Mouse (Mus musculus) monocyte, adult 2 months (primary cell): ENCODE data around the gene Bak1.

Experiments
- DNase-seq, 2 experiments: peaks; one replicate each; pipeline ENCODE4 v3.0.0; 2022; ENCODE audit warnings: low spot score in 2 of 2, low read depth in 1 of 2

The Bak1 gene

DNA sequence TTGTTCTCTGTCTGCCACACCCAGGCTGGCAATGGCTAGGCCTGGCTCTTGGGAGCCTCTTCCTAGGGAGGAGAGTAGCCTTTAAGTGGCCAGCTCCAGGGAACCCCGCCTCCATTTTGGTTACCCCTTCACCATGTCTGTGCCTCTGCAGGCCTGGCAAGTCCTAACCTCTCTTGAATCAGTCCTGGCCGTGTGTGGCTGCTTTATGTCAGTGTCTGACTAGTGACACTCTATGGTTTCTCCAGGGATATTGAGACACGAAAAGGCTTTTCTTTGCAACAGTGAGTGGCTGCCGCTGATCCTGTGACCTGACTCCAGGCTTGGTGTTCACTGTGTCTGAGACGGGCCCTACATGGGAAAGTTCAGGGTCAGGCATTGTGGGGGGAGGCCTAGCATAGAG, 22.0 kb upstream of the Bak1 start:
- no peak for DNase-seq

- DNase-seq = no peak
These were observed 19.8 kb upstream of the Bak1 start for GRCm38 (mm10) chr17:27048445-27049239.

GRCm38 (mm10) chr17:27047762-27048444, 19.1 kb upstream of the Bak1 start:
- DNase-seq = no peak

GRCm38 (mm10) chr17:27045164-27045563, 16.4 kb upstream of the Bak1 start:
- no peak for DNase-seq

DNA sequence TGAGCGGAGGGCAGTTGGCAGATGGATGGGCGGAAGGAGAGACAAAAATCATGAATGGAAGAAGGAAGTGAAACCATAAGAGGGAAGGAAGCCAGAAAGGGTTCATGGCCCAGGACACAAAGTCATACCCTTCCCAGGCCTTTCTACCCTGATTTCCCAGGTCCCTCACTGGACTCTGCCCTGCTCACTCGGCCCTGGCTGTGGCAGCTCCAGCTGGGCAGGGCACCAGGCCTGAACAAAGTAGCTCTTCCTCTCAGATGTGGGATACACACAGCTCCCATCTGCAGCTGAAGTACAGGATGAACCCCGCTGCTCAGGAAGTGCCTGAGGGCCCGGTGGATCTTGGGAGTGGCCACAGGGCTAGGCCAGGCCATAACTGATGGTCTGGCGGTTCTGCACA, 14.0 kb upstream of the Bak1 start:
- DNase-seq = peak in 1 of 2 experiments; percentile 52

DNA sequence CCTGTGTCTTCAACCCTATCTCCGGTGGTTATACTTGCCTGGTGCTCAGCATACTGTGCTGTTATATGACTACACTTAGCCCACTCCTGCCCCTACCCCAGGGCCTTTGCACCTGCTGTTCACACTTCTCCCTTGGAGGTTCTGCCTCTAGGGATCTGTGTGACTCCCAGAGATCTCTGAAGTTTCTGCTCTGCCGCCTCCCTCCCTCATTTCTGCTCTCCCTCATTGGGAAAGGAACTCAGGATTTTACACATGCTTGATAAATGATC, 12.9 kb upstream of the Bak1 start:
- DNase-seq = no peak

GRCm38 (mm10) chr17:27041046-27041786, 12.4 kb upstream of the Bak1 start:
- DNase-seq = no peak

- DNase-seq = no peak
These were observed 11.7 kb upstream of the Bak1 start for GRCm38 (mm10) chr17:27040304-27041045.

DNA sequence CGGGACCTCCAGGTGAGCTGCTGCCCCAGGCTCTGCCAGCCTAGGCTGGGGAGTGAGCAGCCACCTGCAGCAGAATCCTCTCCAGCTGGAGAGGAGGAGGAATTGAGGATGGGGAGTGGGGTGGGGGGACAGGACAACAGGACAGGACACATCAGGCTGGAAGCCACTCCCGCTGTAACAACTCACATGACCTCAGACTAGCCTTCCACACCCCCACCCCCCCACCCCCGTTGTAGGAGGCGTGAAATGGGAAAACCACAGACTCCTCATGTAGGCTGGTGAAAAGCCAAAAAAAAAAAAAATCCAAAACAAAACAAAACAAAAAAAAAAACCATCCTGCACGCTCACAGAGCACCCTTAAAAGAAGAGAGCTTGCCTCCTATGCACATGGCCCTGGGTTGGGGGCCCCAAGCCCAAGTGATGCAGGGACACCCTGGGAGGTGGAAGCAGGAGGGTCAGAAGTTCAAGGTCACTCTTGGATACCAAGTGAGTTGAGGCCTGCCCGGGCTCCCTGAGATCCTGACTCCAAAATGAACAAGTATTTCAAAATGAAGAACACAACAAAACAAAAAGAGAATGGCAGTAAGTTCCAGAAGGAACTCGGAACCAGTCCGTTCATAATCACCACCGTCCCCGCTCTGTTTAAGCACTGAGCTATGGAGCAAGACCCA, 10.8 kb upstream of the Bak1 start:
- DNase-seq = no peak

DNA sequence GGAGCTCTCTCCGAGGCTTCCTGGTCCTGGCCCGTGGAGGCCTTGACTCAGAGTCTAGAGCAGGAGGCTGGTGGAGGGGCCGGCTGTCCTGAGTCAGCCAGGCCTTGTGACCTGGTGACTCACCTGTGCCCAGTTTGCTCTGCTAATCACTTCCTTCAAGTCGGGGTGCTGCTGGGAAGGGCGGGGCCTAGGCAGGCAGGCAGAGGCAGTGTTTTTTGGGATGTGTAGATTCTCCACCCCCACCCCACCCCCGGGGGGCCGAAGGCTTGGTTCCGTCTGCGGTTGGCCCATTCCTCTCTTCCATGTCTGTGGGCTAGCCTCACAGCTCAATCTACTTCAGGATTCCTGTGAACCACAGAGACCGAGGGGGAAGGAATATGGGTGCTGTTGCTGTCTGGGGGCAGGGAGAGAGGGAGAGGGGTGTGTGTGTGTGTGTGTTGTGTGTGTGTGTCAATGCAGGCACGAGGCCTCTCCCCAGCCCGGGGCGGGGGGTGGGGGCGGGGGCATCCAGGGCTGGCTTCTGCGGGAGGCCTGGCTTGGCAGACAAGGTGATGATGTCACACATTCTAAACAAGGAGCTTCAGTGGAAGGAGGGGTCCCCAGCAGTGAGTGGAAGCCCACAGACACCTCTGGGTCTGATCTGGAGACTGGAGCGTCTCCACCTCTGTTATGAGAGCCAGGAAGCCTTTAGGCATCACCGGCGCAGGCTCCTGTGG, 9.7 kb upstream of the Bak1 start:
- DNase-seq = no peak

GRCm38 (mm10) chr17:27036465-27036864, 7.7 kb upstream of the Bak1 start:
- no peak for DNase-seq

DNA sequence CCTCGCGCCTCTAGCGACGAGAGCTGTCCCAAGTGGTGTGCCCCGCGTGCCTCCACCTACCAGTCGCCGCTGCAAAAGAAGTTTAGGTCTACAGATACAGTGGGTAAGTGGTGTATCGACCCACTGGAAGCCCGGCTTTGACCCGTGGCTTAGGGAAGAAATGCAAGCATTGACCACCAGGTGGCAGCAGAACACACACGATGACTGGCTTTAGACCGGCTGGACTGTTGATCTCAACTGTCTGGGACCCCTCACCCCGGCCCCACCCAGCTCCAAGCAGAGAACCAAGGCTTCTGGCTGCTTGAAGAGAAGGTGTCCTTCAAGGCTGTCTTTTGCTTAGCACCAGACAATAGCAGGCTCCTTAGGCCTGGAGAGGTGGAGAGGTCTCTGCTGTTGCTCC, 4.1 kb upstream of the Bak1 start:
- peak in 1 of 2 experiments; percentile 54 for DNase-seq

GRCm38 (mm10) chr17:27032328-27032727, 3.5 kb upstream of the Bak1 start:
- DNase-seq = no peak

- no peak for DNase-seq
These were observed 2.1 kb upstream of the Bak1 start for GRCm38 (mm10) chr17:27030896-27031295.

GRCm38 (mm10) chr17:27029431-27029830, 622 bp upstream of the Bak1 start:
- no peak for DNase-seq

DNA sequence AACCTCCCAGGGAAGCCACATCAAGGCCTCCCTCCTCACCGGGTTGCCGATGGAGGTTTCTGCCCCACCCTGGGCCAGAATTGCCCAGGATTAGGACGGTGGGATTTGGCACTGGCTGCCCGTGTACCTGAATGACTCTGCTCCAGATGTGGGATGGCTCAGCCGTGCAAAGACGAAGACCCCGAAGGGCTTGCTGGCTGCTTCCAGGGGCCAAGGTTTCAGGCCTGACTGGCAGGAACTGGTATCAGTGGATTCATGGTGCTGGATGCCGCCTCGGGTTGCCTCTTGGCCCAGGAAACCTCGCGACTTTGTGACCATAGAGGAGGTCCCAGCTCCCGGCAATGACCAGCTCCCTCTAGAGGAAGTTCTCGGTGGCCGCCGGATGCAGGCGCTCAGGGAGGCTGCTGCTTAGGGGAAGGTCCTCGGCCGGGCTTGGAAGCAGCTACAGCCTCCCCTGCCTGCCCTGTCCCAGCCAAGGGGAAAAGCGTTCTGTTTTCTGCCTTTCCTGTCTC, 469 bp downstream of the Bak1 start:
- peak; percentile 77 to 87 for DNase-seq

DNA sequence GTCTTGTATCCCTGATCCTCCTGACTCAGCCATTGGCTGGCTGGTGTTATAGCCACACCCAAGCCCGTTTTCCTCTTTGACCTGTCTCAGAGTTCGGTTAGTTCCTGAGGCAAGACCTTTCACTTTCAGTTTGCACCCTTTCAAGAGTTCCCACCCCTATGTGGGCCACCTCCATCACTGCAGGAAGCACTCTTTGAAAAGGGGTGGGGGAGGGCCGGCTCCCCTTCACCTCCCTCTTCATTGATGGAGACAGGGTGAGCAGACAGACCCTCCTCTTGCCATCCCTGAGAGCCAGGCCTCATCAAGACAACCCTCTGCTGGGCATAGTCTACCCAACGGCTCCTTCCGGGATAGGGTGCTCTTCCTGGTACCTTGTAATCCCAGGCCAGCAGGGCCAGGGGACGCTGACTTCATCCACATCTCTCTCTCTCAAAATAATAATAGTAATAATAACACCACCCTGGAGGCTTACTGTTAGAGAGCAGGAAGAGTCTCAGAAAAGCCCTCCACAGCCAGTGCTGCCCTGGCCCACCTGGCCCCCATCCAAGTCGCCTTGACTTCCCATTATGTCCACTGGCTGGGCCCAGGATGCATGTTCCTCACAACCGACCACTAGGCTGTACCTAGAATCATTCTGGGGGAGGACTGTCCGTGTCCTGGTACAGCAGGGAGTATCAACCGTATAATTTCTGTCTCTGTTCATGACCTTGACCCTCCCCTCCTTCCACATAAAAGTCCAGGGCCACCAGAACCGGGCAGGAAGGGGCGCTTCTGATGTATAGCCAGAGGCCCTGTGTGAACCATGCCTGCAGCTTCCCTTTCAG, 1.1 kb downstream of the Bak1 start:
- DNase-seq = peak in 1 of 2 experiments; percentile 27

- DNase-seq = no peak
These were observed 2.9 kb downstream of the Bak1 start for GRCm38 (mm10) chr17:27025951-27026350.

DNA sequence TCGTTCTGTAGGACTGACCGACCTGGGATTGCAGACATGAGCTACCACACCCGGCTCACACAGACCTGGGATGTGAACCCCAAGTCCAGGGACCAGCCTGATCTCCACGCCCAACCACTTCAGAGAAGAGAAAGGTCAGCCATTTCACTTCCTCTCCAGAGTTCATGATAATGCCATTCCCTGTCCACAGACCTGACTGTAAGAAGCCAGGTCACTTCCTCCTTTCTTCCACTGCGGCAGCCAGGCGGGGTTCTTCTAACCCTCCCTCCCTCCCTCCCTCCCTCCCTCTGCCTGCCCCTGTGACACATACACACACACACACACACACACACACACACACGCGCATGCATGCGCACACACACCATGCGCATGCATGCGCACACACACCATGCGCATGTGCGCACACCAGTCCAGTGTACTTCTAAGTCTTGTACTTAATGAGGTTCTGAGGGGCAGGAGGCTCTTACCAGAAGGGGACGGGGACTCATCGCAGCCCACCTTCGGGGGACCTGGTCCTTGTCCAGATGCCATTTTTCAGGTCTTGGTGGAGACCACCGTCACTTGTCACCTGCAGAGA, 3.4 kb downstream of the Bak1 start:
- peak in 1 of 2 experiments; percentile 30 for DNase-seq
